Mouse (Mus musculus): Measurements from ENCODE around the gene Zfp13. TPM values are rescaled to one million over a fixed set of nuclear protein-coding genes. Genes with fewer than 3 reads are reported as not detected.

The Zfp13 gene
- polyA plus RNA-seq, 1 experiment from 2014 or later = 20.3 TPM

DNA sequence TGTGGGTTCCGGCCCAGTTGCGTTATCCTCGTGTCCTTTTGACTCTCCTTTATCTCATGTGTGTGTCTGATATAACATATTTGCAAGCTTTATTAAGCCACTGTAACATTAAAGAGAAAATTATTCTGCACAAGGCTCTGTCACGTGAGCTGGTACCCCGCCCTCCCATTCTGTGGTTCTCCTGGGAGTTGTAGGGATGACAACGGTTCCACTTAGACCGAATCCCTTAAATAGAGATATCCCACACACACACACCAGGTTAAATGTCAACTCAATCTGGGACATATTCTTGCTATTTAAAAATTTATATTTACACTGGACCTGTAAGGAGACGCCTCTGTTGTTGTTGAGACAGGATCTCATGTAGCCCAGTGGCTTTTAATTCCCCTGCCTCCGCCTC is 49.8 kb downstream of the Zfp13 start:
- H3K27ac ChIP-seq (ENCODE audit: low read depth, low read length) = no peak overlapping the region
- H3K27me3 ChIP-seq (ENCODE audit: control insufficient read depth, insufficient read depth, low read length) = no peaks in the 10 kb centered on the region
- peak; percentile 32 for DNase-seq (ENCODE audit: low spot score)
- peak overlapping the region; percentile 44 for H3K4me2 ChIP-seq (ENCODE audit: low read depth)
- 6% methylated on average over 9 of the region's 9 CpGs for WGBS
- peak overlapping the region; percentile 37 for H3K4me3 ChIP-seq (ENCODE audit: low read depth, low read length)
- no peaks in the 10 kb centered on the region for H3K4me1 ChIP-seq (ENCODE audit: control insufficient read depth, insufficient read depth, low read length)
- no peak for ATAC-seq (ENCODE audit: insufficient read depth, low FRiP score, low TSS enrichment)
- no peaks in the 10 kb centered on the region for H3K9me3 ChIP-seq (ENCODE audit: control insufficient read depth, low read length)
- H3K9ac ChIP-seq (ENCODE audit: low read length) = no peak overlapping the region
- H3K36me3 ChIP-seq (ENCODE audit: control insufficient read depth, insufficient read depth, low read length) = no peaks in the 10 kb centered on the region

DNA sequence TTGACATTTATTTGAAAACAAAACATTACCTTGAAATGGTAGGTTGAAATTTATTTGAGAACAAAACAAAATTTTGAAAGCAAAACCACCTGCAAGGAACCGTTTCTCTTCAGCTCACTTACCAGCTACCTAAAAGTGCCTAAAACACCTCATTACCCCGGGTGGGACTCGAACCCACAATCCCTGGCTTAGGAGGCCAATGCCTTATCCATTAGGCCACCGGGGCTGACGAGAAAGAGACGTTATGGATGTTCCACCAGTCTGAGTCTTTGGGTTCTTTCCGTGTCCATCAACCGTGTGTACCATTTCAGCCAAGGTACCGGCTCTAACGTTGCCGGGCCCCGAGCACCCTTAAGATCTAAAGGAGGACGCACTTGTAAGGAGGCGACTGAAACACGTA is 50.7 kb downstream of the Zfp13 start:
- 1% methylated on average over 15 of the region's 15 CpGs for WGBS
- no peaks in the 10 kb centered on the region for H3K4me1 ChIP-seq (ENCODE audit: control insufficient read depth, insufficient read depth, low read length)
- peak; percentile 24 for ATAC-seq (ENCODE audit: insufficient read depth, low FRiP score, low TSS enrichment)
- H3K9ac ChIP-seq (ENCODE audit: low read length) = no peak overlapping the region
- H3K27me3 ChIP-seq (ENCODE audit: control insufficient read depth, insufficient read depth, low read length) = no peaks in the 10 kb centered on the region
- no peaks in the 10 kb centered on the region for H3K36me3 ChIP-seq (ENCODE audit: control insufficient read depth, insufficient read depth, low read length)
- DNase-seq (ENCODE audit: low spot score) = peak; percentile 89
- H3K4me3 ChIP-seq (ENCODE audit: low read depth, low read length) = peak overlapping the region; percentile 37
- no peaks in the 10 kb centered on the region for H3K9me3 ChIP-seq (ENCODE audit: control insufficient read depth, low read length)
- H3K27ac ChIP-seq (ENCODE audit: low read depth, low read length) = no peak overlapping the region
- peak overlapping the region; percentile 44 for H3K4me2 ChIP-seq (ENCODE audit: low read depth)

DNA sequence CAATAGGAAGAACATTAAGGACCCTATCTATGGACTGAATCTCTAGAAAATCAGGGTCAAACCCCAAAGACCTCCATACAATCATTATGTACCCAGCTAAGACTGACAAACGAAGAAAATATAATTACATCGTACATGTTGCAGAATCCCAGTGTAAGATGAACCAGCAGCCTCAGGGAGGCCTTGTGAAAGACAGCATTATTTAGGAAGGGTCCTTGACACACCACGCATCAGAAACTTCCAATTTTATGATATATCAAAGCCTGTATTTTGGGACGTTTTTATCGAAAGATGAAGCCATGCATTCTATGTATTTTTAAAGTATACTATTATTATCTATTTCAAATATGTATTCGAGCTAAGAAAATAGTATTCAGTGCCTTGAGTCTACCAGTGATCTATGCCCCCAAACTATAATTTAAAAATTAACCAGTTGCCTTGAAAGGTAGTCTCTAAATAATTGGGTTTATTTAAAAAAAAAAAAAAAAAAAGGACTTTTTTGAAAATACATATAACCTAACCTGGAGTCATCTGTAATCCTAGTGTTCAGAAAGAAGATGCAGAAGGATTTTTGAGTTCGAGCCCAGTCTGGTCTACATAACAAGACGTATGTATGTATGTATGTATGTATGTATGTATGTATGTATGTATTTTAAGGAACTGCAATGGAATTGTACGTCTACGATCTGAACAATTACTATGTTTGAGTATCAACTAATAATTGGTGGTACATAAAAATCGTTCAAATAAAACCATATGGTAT is 51.4 kb downstream of the Zfp13 start:
- ATAC-seq (ENCODE audit: insufficient read depth, low FRiP score, low TSS enrichment) (no peak), DNase-seq (ENCODE audit: low spot score) (no peak)
- no peaks in the 10 kb centered on the region for H3K27me3 ChIP-seq (ENCODE audit: control insufficient read depth, insufficient read depth, low read length)
- H3K4me2 ChIP-seq (ENCODE audit: low read depth) = no peak overlapping the region
- H3K9ac ChIP-seq (ENCODE audit: low read length) = no peak overlapping the region
- H3K27ac ChIP-seq (ENCODE audit: low read depth, low read length) = no peak overlapping the region
- no peak overlapping the region for H3K4me3 ChIP-seq (ENCODE audit: low read depth, low read length)
- no peaks in the 10 kb centered on the region for H3K9me3 ChIP-seq (ENCODE audit: control insufficient read depth, low read length)
- H3K36me3 ChIP-seq (ENCODE audit: control insufficient read depth, insufficient read depth, low read length) = no peaks in the 10 kb centered on the region
- 54% methylated on average over 11 of the region's 11 CpGs for WGBS
- no peaks in the 10 kb centered on the region for H3K4me1 ChIP-seq (ENCODE audit: control insufficient read depth, insufficient read depth, low read length)

DNA sequence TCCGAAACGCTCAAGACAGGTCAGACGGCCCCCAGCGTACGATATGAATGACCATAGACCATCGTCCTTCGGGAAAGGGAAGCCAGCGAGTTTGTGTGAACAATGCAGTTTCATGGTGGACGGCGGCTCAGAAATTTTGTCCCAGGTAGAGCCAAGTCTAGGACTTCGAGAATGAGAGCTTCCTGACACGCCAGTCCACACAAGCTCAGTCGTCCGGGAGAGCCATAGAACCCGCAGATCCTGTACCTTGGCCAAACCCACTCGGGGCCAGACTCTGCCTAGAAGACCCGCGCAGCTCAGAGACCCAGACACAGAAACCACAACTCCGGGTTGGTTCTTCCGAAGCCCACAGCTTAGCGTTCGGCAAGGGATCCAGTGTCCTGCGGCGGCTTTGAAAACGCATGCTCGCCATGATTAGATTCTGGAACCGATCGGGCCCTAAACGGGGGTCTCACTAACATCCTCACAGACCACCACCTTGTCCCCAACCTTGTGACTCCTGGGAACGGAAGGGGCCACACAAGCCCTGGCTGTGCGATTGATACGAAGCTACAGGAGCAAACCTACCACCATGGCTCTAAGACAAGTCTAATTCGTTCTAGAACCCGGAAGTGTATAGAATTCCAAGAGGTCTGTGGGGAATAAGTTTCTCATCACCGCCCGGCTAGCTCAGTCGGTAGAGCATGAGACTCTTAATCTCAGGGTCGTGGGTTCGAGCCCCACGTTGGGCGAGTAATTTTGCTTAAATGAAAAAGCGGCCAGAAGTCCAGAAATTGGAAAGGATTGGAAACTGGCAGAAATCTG is 52.4 kb downstream of the Zfp13 start:
- Histone ChIP-seq H3K27ac (ENCODE audit: low read depth, low read length) (peak overlapping the region; percentile 23; the same call in 1 of the 2 replicates), H3K4me3 (ENCODE audit: low read depth, low read length) (peak overlapping the region; percentile 65), H3K9me3 (ENCODE audit: control insufficient read depth, low read length) (no peaks in the 10 kb centered on the region), H3K4me1 (ENCODE audit: control insufficient read depth, insufficient read depth, low read length) (no peaks in the 10 kb centered on the region), H3K4me2 (ENCODE audit: low read depth) (peak overlapping the region; percentile 41), H3K27me3 (ENCODE audit: control insufficient read depth, insufficient read depth, low read length) (no peaks in the 10 kb centered on the region), H3K36me3 (ENCODE audit: control insufficient read depth, insufficient read depth, low read length) (no peaks in the 10 kb centered on the region), H3K9ac (ENCODE audit: low read length) (peak overlapping the region; percentile 63)
- under 1% methylated on average over 42 of the region's 42 CpGs for WGBS
- DNase-seq (ENCODE audit: low spot score) = peak; percentile 89
- ATAC-seq (ENCODE audit: insufficient read depth, low FRiP score, low TSS enrichment) = peak; percentile 22

DNA sequence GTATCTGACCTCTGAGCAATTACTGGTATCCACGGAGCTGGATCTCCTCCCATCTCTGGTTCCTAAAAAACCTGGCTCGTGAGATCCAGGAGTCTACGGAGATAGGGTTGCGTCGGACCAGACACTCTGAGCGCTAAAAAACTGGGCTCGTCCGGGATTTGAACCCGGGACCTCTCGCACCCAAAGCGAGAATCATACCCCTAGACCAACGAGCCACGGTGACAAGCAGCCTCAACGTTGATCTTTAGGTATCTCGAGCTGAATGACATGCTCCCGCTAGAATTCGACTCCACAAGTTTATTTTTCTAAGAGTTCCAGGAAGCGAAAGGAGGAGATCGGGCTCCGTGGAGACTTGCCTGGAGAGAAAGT is 53.0 kb downstream of the Zfp13 start:
- 2% methylated on average over 20 of the region's 20 CpGs for WGBS

DNA sequence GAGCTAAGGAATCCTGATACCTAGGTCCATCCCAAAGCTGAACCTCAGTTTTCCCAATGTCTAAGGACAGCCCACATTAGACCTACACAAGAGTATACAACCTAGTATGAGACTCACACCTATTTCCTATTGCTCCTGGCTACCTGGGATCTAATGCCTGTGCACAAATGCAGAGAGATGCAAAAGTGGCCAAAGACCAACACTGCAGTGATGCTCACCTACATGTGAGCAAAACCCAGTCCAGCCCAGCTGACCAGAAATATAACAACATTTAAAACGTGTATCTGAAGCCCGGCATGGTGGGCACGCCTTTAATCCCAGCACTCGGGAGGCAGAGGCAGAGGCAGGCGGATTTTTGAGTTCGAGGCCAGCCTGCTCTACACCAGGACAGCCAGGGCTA is 53.4 kb downstream of the Zfp13 start:
- 10% methylated on average over 6 of the region's 6 CpGs for WGBS
- ATAC-seq (ENCODE audit: insufficient read depth, low FRiP score, low TSS enrichment) = no peak
- H3K4me1 ChIP-seq (ENCODE audit: control insufficient read depth, insufficient read depth, low read length) = no peaks in the 10 kb centered on the region
- DNase-seq (ENCODE audit: low spot score) = no peak
- no peak overlapping the region for H3K4me2 ChIP-seq (ENCODE audit: low read depth)
- no peak overlapping the region for H3K27ac ChIP-seq (ENCODE audit: low read depth, low read length)
- no peaks in the 10 kb centered on the region for H3K36me3 ChIP-seq (ENCODE audit: control insufficient read depth, insufficient read depth, low read length)
- H3K4me3 ChIP-seq (ENCODE audit: low read depth, low read length) = peak overlapping the region; percentile 65; the same call in 1 of the 2 replicates
- H3K27me3 ChIP-seq (ENCODE audit: control insufficient read depth, insufficient read depth, low read length) = no peaks in the 10 kb centered on the region
- no peak overlapping the region for H3K9ac ChIP-seq (ENCODE audit: low read length)
- H3K9me3 ChIP-seq (ENCODE audit: control insufficient read depth, low read length) = no peaks in the 10 kb centered on the region

More for the DNA sequence above, 53.0 kb downstream of the Zfp13 start:
- ATAC-seq (ENCODE audit: insufficient read depth, low FRiP score, low TSS enrichment) (peak; percentile 36), DNase-seq (ENCODE audit: low spot score) (peak; percentile 88)
- peak overlapping the region; percentile 65 for H3K4me3 ChIP-seq (ENCODE audit: low read depth, low read length)
- no peaks in the 10 kb centered on the region for H3K9me3 ChIP-seq (ENCODE audit: control insufficient read depth, low read length)
- peak overlapping the region; percentile 41 for H3K4me2 ChIP-seq (ENCODE audit: low read depth)
- H3K36me3 ChIP-seq (ENCODE audit: control insufficient read depth, insufficient read depth, low read length) = no peaks in the 10 kb centered on the region
- peak overlapping the region; percentile 63 for H3K9ac ChIP-seq (ENCODE audit: low read length)
- no peak overlapping the region for H3K27ac ChIP-seq (ENCODE audit: low read depth, low read length)
- no peaks in the 10 kb centered on the region for H3K4me1 ChIP-seq (ENCODE audit: control insufficient read depth, insufficient read depth, low read length)
- H3K27me3 ChIP-seq (ENCODE audit: control insufficient read depth, insufficient read depth, low read length) = no peaks in the 10 kb centered on the region

DNA sequence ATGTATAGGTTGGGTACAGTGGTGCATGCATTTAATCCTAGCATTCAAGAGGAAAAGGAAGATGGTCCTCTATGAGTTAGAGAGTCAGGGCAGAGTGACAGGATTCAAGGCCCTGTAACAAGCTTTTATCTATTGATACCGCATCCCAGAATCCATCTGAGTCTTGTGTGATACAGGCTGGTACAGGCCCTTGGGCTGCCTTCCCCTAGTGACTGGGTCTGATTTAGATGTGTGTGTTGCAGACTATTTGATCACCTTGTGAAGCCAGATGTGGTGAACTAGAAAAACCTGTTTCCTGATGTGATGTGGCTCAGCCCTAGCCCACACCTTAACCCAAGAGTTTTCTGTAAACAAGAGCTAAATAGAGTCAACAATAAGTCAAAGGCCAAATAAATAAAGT is 54.5 kb downstream of the Zfp13 start:
- no peak overlapping the region for H3K9ac ChIP-seq (ENCODE audit: low read length)
- H3K4me3 ChIP-seq (ENCODE audit: low read depth, low read length) = no peak overlapping the region
- H3K4me1 ChIP-seq (ENCODE audit: control insufficient read depth, insufficient read depth, low read length) = no peaks in the 10 kb centered on the region
- H3K27ac ChIP-seq (ENCODE audit: low read depth, low read length) = no peak overlapping the region
- H3K27me3 ChIP-seq (ENCODE audit: control insufficient read depth, insufficient read depth, low read length) = no peaks in the 10 kb centered on the region
- DNase-seq (ENCODE audit: low spot score) = no peak
- H3K4me2 ChIP-seq (ENCODE audit: low read depth) = no peak overlapping the region
- H3K9me3 ChIP-seq (ENCODE audit: control insufficient read depth, low read length) = no peaks in the 10 kb centered on the region
- no peaks in the 10 kb centered on the region for H3K36me3 ChIP-seq (ENCODE audit: control insufficient read depth, insufficient read depth, low read length)
- no peak for ATAC-seq (ENCODE audit: insufficient read depth, low FRiP score, low TSS enrichment)
- 92% methylated on average over 1 of the region's 1 CpGs for WGBS

DNA sequence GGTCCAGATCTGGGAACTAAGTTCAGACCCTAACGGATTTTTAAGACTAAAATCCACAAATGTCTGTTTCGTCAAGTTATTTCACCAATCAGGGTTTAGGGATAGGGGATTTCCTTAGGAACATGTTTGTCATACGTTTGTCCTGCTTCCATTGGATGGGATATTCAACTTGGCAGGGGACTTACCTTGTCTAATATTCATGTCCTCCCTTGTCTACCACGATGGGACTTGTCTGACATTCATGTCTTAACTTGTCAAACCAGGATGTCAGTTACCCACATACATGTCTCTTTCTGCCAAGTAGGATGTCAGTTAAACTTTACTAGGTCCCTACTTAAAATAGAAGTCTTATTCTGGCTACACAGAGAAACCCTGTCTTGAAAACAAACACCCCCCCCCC is 55.3 kb downstream of the Zfp13 start:
- H3K36me3 ChIP-seq (ENCODE audit: control insufficient read depth, insufficient read depth, low read length) = no peaks in the 10 kb centered on the region
- H3K9ac ChIP-seq (ENCODE audit: low read length) = no peak overlapping the region
- ATAC-seq (ENCODE audit: insufficient read depth, low FRiP score, low TSS enrichment) = no peak
- no peaks in the 10 kb centered on the region for H3K27me3 ChIP-seq (ENCODE audit: control insufficient read depth, insufficient read depth, low read length)
- H3K9me3 ChIP-seq (ENCODE audit: control insufficient read depth, low read length) = no peaks in the 10 kb centered on the region
- no peak overlapping the region for H3K27ac ChIP-seq (ENCODE audit: low read depth, low read length)
- no peak overlapping the region for H3K4me2 ChIP-seq (ENCODE audit: low read depth)
- H3K4me3 ChIP-seq (ENCODE audit: low read depth, low read length) = no peak overlapping the region
- DNase-seq (ENCODE audit: low spot score) = no peak
- H3K4me1 ChIP-seq (ENCODE audit: control insufficient read depth, insufficient read depth, low read length) = no peaks in the 10 kb centered on the region
- 73% methylated on average over 4 of the region's 4 CpGs for WGBS

DNA sequence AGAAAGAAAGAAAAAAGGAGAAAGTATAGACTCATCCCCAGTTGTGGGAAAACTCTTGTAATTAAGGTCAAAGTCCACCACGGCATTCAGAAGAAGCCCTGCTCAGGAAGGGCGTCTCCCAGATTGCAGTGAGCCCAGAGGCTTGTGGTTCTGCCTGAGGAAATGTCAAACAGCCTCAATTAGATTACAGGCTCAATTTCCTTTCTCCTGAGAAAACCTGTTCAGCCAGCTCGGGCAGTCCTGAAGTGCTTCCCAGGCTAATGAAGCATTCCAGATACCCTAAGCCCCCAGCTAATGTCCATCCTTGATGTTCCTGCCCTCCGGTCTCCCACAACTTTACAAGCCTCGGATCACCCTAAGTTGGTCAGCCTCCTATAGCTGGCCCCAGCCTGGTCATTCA is 56.0 kb downstream of the Zfp13 start:
- Histone ChIP-seq H3K4me2 (ENCODE audit: low read depth) (no peak overlapping the region), H3K27ac (ENCODE audit: low read depth, low read length) (no peak overlapping the region), H3K4me3 (ENCODE audit: low read depth, low read length) (no peak overlapping the region), H3K27me3 (ENCODE audit: control insufficient read depth, insufficient read depth, low read length) (no peaks in the 10 kb centered on the region), H3K4me1 (ENCODE audit: control insufficient read depth, insufficient read depth, low read length) (no peaks in the 10 kb centered on the region), H3K9me3 (ENCODE audit: control insufficient read depth, low read length) (no peaks in the 10 kb centered on the region), H3K9ac (ENCODE audit: low read length) (no peak overlapping the region), H3K36me3 (ENCODE audit: control insufficient read depth, insufficient read depth, low read length) (no peaks in the 10 kb centered on the region)
- 41% methylated on average over 5 of the region's 5 CpGs for WGBS
- no peak for DNase-seq (ENCODE audit: low spot score)
- no peak for ATAC-seq (ENCODE audit: insufficient read depth, low FRiP score, low TSS enrichment)

Data from neural tube, embryonic 11.5 days (tissue).